Mouse (Mus musculus): ENCODE measurements at regions not wholly inside any gene's neighbourhood (a gene's known extent, or its start where the extent isn't known, plus 50 kb on each side); places are given as distances from the start of the nearest gene placed in this dataset.

DNA sequence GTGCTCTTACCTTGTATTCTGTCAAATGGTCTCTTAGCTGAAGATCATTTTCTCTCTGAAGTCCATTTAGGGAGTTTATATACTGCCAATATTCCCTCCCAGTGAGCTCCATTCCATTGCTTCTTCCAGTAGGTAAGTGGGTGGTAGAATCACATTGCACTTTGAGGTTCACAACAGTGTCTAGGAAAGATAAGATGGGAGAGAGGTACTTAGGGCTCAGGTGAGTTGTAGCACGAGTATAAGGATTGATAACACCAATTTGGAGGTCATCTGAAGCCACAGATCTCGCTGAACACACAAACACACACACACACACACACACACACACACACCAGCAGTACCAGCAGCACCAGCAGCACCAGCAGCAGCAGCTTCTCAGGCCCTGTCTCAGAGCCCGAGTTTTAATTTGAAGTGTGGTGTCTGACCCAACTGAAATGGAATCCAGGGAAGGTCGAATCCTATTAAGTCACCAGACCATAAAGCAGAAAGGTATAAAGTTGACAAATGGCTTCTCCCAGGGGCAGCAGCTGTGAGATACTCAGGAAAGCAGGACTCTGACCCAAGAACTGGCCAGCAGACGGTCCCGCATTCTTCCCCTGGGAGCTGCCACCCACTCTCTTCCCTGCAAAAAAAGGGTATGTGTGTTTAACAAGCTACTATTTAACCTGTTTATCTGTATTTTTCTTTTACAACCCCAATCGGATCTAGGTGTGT is 561.9 kb upstream of the Cdh11 start:
- in situ Hi-C loops (cut with MboI, MseI), result no loop called here

GRCm38 (mm10) chr8:103361713-103362112 is 576.3 kb upstream of the Cdh11 start:
- in situ Hi-C loops (cut with MboI, MseI), result no loop called here

- in situ Hi-C loops (cut with MboI, MseI), result no loop called here
These were observed 585.0 kb upstream of the Cdh11 start for GRCm38 (mm10) chr8:103370394-103370793.

DNA sequence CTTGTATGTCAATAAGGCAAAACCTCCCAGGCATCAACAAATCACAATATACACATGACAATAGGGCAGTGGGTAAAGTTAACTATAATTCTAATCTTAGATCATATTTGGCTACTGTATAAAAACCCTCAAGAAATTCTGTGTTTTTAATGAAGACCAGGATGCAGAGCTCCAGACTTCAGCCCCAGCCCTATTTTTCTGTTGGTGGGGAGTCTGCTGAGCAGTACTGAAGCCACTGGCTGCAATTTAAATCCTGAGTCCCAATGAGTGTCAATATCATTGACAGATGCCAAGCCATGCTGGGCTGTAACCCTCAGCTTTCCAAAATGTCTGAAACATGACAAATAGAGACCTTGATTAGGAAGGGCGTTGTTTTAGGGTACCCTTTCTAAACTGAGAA is 587.6 kb upstream of the Cdh11 start:
- in situ Hi-C loops (cut with MboI, MseI), result no loop called here

DNA sequence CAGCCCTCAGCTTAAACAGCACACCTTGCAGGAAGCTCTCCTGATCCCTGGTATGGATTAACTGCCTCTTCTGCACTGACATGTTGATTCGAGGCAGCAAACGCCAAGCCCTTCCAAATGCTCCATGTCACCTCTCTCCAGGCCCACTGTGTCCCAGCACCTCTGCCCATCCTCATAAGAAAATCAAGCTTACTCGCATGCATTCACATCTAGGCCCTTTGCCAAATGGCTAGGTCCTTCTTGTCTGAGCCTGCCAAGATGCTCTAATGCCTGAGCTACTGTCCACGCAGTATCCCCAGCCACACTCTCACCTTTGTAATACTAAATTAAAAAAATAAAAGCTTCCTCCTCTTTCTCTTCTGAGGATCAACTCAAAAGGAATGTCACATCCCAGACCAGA is 588.7 kb upstream of the Cdh11 start:
- in situ Hi-C loops (cut with MboI, MseI), result no loop called here

GRCm38 (mm10) chr8:103378545-103378944 is 593.1 kb upstream of the Cdh11 start:
- in situ Hi-C loops (cut with MboI, MseI), result no loop called here

GRCm38 (mm10) chr8:103381575-103381974 is 596.1 kb upstream of the Cdh11 start:
- in situ Hi-C loops (cut with MboI, MseI), result no loop called here

GRCm38 (mm10) chr8:103391359-103391758 is 605.9 kb upstream of the Cdh11 start:
- in situ Hi-C loops (cut with MboI, MseI), result no loop called here

GRCm38 (mm10) chr8:103395316-103395715 is 609.9 kb upstream of the Cdh11 start:
- in situ Hi-C loops (cut with MboI, MseI), result no loop called here

- in situ Hi-C loops (cut with MboI, MseI), result no loop called here
These were observed 612.7 kb upstream of the Cdh11 start for GRCm38 (mm10) chr8:103398179-103398578.

- in situ Hi-C loops (cut with MboI, MseI), result no loop called here
These were observed 614.0 kb upstream of the Cdh11 start for GRCm38 (mm10) chr8:103399466-103399865.

- in situ Hi-C loops (cut with MboI, MseI), result no loop called here
These were observed 614.7 kb upstream of the Cdh11 start for GRCm38 (mm10) chr8:103400143-103400542.

DNA sequence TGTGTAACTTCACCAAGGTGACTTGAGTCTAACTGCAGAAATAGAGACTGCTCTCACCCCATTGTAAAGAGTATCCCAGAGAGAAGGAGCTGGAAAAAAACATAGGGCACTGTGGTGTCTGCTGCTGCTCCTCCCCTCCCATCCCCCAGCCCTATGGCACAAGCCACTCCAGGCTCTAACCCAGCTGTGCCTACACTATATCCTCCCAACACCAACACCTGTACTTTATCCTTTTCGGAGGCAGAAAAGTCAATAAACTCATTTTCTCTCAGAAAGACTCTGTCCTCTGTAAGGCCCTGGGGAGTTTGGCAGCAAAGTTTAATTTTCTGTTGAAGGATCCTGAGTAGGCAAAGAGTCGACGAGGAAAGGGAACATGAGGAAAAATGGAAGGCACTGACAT is 617.3 kb upstream of the Cdh11 start:
- in situ Hi-C loops (cut with MboI, MseI), result no loop called here

DNA sequence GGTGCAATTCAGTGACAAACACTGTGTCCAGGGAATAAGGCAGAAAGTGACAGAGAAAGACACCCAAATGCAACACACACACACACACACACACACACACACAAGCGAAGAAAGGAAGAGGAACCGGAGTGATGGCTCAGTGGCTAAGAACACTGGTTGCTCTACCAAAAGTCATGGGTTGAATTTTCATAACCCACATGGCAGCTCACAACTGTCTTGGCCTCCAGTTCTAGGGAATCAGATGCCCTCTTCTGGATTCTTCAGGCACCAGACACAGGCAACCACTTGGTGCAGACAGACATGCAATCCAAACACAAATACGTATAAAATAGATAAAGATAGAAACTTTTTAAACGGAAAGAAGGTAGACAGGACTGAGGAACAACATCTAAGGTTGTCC is 618.4 kb upstream of the Cdh11 start:
- in situ Hi-C loops (cut with MboI, MseI), result no loop called here

DNA sequence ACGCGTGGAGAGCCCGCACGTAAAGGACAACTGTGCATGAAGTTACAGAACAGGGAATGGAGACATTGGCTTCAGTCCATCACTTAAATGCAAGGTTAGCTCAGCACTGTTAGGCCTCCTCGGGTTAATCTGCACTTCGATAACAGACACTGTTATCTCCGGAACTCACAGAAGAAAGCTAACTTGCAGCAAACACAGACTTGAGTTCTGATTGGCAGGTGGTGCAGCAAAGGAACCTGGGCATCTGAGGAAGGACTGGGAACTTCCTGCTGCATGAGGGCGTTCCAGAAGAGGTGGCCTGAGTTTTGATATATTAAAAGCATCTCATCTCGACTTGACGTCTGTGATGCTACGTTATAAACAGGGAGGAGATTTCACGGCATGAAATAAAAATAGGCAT is 620.3 kb upstream of the Cdh11 start:
- in situ Hi-C loops (cut with MboI, MseI), result no loop called here

DNA sequence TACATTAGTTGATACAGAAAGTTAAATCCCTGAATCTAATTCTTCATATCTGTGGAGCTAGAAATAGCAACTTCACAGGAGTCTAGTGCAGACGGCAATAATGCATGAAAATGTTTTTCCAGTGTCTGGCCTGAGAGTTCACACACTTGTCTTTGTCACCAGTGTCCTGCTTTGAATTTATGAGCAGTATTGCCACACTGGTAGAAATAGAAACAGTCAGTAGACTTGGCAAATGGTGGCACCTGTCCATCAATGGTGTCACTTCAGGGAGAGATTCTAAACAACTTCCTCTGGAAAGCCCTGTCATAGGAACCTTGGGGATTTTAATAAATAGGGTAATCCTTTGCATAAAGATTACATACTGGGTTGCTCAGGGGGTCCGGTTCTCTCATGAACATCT is 621.5 kb upstream of the Cdh11 start:
- in situ Hi-C loops (cut with MboI, MseI), result no loop called here

DNA sequence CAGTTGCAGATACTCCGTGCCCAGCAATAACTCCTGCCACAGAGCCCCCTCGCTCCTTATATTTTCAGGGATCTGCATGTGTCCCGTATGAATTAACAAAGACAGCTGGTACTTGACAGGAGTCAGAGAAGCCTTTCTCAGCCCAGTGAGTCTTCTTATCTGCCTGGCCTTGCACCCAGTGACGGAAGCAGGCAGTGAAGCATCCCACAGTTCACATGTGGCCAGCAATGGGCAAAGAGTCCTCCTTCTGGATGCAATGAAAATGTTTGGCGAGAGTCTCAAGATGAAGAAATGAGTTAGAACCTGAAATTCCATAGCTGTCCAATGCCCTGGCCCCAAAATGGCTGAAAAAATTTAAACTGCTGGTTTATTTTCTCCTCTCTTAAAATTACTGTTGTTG is 622.2 kb upstream of the Cdh11 start:
- in situ Hi-C loops (cut with MboI, MseI), result no loop called here

DNA sequence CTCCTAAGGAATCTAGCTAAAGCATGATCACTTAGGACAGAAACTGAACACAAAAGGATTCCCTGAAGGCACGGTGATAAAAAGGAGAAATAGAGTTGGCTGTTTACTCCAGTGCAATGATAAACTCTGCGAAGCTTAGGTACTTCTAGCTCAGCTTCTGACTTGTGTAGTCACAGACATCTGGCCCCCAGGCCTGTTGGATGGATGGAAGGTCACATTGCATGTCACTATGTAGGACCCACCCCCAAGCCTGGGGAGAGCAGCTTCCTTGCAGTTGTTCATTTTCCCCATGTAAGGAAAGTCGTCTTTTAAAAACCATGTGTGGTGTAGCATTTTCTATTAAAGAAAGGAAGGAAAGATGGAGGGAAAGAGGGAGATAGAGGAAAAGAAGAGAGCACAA is 623.0 kb upstream of the Cdh11 start:
- in situ Hi-C loops (cut with MboI, MseI), result no loop called here

DNA sequence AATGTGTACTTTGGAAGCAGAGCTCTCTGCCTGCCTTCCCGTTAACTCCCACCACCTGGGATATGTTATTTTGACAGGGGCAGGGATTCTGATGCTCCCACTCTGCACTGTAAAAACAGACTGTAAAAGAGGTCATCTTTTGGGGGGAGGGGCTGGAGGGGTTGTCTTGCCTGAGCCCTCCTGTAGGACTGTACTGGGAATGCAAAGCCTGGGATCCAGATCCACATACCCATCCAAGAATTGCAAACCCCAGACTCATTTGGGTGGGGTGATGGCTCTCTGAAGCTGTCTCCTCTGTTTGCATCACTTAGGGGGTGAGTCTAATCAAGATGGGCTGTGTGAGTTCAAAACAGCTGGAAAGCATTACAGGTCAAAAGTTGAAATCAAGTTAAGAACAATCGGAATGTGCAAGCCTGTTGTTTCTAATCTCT is 623.7 kb upstream of the Cdh11 start:
- in situ Hi-C loops (cut with MboI, MseI), result no loop called here

DNA sequence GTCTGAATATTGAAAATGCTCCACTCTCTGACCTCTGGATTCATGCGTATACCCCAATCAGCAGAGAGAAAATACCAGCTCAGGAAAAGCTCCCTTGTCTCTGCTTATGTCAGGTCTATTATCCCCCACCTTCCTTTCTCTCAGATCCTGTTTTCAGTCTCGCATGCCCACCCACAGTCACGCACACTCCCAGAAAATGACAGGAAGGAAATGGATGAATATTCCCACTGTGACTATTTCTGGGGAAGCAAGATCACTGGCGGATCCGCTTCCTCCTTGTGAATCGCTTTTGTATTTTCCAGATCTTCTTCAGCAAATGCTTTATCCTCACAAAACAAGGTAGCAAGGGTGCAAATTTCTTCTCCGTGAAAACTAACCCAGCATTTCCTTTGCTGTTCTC is 627.3 kb upstream of the Cdh11 start:
- in situ Hi-C loops (cut with MboI, MseI), result no loop called here

DNA sequence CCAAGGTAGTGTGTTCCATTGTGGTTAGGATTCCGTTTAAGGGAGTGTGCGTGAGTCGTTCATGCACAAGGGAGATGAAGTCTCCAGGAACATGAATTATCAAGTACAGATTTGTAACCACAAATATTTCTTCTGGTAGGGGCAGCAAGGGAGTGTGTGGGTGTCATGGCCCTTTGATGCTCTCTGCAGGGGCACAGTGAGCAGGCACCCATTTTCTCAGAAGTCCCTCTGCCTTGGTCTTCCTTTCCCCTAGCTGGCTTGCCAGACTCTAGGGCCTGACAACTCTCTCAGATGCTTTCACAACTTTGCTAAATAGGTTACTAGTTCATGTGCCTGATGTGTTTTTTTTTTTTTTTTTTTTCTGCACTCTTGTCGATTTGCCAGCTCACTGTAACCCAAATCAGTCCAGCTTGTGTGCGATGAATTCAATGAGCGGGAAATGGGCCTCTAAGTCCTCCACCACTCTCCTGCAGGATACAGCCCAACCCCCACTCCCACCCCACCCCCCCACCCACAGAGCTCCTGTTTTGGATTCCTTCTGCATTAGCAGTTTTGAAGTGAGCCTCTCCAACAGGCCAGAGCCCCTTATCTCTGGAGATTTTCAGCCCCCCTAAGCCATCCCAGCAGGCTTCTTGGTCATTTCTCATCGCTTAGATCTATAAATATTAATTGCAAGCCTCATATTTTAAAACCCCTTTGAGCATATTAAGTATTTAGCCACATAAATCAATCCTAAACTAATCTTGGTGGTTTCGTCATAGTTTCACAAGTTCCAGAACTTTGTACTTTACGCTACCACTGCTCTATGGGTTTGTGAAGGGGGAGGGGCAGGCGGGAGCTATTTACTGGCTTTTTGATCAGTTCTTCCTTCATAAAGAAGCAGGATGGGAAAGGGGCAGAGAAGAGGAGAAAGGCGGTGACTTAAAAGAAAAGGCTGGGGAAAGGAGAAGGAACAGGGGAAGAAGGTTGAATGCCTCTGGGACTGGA is 628.4 kb upstream of the Cdh11 start:
- in situ Hi-C loops (cut with MboI, MseI), result no loop called here

DNA sequence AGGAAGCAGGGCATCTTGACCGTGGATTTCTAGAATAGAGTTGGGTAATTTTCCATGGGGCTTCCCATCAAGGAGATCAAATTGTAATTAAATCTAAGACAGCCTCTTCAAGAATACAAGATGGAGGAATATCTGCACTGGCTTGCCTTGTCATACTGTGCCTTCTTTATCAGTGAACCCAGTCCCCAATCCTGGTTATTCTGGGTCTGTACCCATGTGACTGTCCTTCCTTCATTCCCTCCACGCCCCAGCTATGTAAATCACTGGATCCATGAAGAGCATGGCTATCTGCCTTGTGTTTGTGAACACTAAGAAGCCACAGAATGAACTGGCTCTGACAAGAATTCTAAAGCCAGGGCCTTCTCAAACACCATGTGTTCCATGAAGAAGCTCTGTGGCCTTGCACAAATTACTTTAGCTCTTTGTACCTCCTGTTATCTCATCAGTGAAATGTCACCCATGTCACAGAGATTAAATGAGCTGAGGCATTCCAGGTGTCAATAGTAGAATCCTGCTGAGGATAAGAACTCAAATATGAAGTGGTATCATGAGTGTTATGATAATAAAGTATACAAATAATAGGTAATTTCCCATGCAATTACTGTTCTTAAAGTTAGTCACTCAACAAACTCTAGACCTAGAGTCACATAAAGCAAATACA is 637.0 kb upstream of the Cdh11 start:
- in situ Hi-C loops (cut with MboI, MseI), result no loop called here

Data from T-helper 17 cell (primary cell).